Mouse (Mus musculus) neural tube, embryonic 15.5 days (tissue): ENCODE measurements at regions not wholly inside any gene's neighbourhood (a gene's known extent, or its start where the extent isn't known, plus 50 kb on each side); places are given as distances from the start of the nearest gene placed in this dataset.

Experiments used
- ATAC-seq: fragments of 200-750 bp; cut with Nextera tagmentation; 2 replicates; pipeline ENCODE4 v1.8.0; 2017; ENCODE audit warnings: mild to moderate bottlenecking, moderate TSS enrichment, moderate library complexity; ENCODE audit not compliant: low FRiP score
- H3K27ac ChIP-seq: fragments of 300-500 bp; sonication (generic); replicated peaks from 2 replicates; pipeline ENCODE4 v1.5.1; 2015; ENCODE audit warnings: mild to moderate bottlenecking, inconsistent platforms
- H3K27me3 ChIP-seq: fragments of 300-500 bp; sonication (generic); replicated peaks from 2 replicates; pipeline ENCODE4 v1.6.1; 2015; ENCODE audit warnings: inconsistent platforms
- H3K36me3 ChIP-seq: fragments of 300-500 bp; sonication (generic); 2 replicates; pipeline ENCODE4 v1.6.1; 2015; ENCODE audit warnings: inconsistent platforms
- H3K4me1 ChIP-seq: fragments of 300-500 bp; sonication (generic); 2 replicates; pipeline ENCODE4 v1.6.1; 2015; ENCODE audit warnings: inconsistent platforms
- H3K4me2 ChIP-seq: fragments of 300-500 bp; sonication (generic); 2 replicates; pipeline ENCODE4 v1.6.1; 2015; ENCODE audit warnings: inconsistent platforms, mild to moderate bottlenecking, moderate library complexity
- H3K4me3 ChIP-seq: fragments of 300-500 bp; sonication (generic); replicated peaks from 2 replicates; pipeline ENCODE4 v1.5.1; 2015; ENCODE audit warnings: mild to moderate bottlenecking, inconsistent platforms
- H3K9ac ChIP-seq: fragments of 300-500 bp; sonication (generic); replicated peaks from 2 replicates; pipeline ENCODE4 v1.6.1; 2015; ENCODE audit warnings: mild to moderate bottlenecking, inconsistent platforms
- H3K9me3 ChIP-seq: fragments of 300-500 bp; sonication (generic); replicated peaks from 2 replicates; pipeline ENCODE4 v1.6.1; 2016; ENCODE audit warnings: inconsistent platforms
- WGBS: fragments of 180-500 bp; shearing (Covaris S2); methylation state at CpG from one replicate; pipeline ENCODE4 v1.1.7; 2015; ENCODE audit warnings: mixed read lengths; 5-methylcytosine and 5-hydroxymethylcytosine counted together

- H3K27me3 ChIP-seq: no peaks in the 10 kb centered on the region
- no peak for ATAC-seq
These were observed 76.1 kb upstream of the Dynlt3 start for GRCm38 (mm10) chrX:9738904-9739303.

GRCm38 (mm10) chrX:9742518-9742917 is 79.7 kb upstream of the Dynlt3 start:
- H3K4me1 ChIP-seq: no peaks in the 10 kb centered on the region
- 80% methylated on average over 3 of the region's 3 CpGs for WGBS
- no peaks in the 10 kb centered on the region for H3K9me3 ChIP-seq
- no peak overlapping the region for H3K27ac ChIP-seq
- H3K4me2 ChIP-seq: no peak overlapping the region
- no peak overlapping the region for H3K4me3 ChIP-seq
- no peak for ATAC-seq
- no peaks in the 10 kb centered on the region for H3K27me3 ChIP-seq
- H3K9ac ChIP-seq: no peak overlapping the region
- H3K36me3 ChIP-seq: no peaks in the 10 kb centered on the region

More at GRCm38 (mm10) chrX:9738904-9739303, 76.1 kb upstream of the Dynlt3 start:
- Histone ChIP-seq H3K9ac (no peak overlapping the region), H3K4me2 (no peak overlapping the region), H3K4me3 (no peak overlapping the region), H3K27ac (no peak overlapping the region), H3K4me1 (no peaks in the 10 kb centered on the region), H3K36me3 (no peaks in the 10 kb centered on the region), H3K9me3 (no peaks in the 10 kb centered on the region)
- 92% methylated on average over 2 of the region's 2 CpGs for WGBS

GRCm38 (mm10) chrX:9747305-9747938 is 84.6 kb upstream of the Dynlt3 start:
- H3K4me3 ChIP-seq: peak overlapping the region; percentile 38
- no peaks in the 10 kb centered on the region for H3K9me3 ChIP-seq
- no peak overlapping the region for H3K9ac ChIP-seq
- H3K27me3 ChIP-seq: no peaks in the 10 kb centered on the region
- WGBS: 22% methylated on average over 26 of the region's 27 CpGs
- ATAC-seq: peak; percentile 65; the same call in 1 of the 2 replicates
- no peaks in the 10 kb centered on the region for H3K4me1 ChIP-seq
- H3K4me2 ChIP-seq: peak overlapping the region; percentile 57
- no peak overlapping the region for H3K27ac ChIP-seq
- no peaks in the 10 kb centered on the region for H3K36me3 ChIP-seq

- H3K4me3 ChIP-seq: no peak overlapping the region
- no peak overlapping the region for H3K27ac ChIP-seq
- no peak overlapping the region for H3K9ac ChIP-seq
- H3K36me3 ChIP-seq: no peaks in the 10 kb centered on the region
- no peaks in the 10 kb centered on the region for H3K4me1 ChIP-seq
- WGBS: 76% methylated on average over 5 of the region's 5 CpGs
- H3K4me2 ChIP-seq: no peak overlapping the region
- H3K9me3 ChIP-seq: no peaks in the 10 kb centered on the region
- ATAC-seq: no peak
- no peaks in the 10 kb centered on the region for H3K27me3 ChIP-seq
These were observed 90.3 kb upstream of the Dynlt3 start for GRCm38 (mm10) chrX:9752954-9753572.

GRCm38 (mm10) chrX:9769540-9769939 is 77.2 kb upstream of the Hypm start:
- Histone ChIP-seq H3K36me3 (no peaks in the 10 kb centered on the region), H3K9me3 (no peaks in the 10 kb centered on the region), H3K27me3 (no peaks in the 10 kb centered on the region), H3K4me2 (no peak overlapping the region), H3K4me3 (no peak overlapping the region), H3K4me1 (no peaks in the 10 kb centered on the region), H3K9ac (no peak overlapping the region), H3K27ac (no peak overlapping the region)
- ATAC-seq: no peak

GRCm38 (mm10) chrX:9777498-9777897 is 69.2 kb upstream of the Hypm start:
- H3K4me2 ChIP-seq: no peak overlapping the region
- no peaks in the 10 kb centered on the region for H3K36me3 ChIP-seq
- no peaks in the 10 kb centered on the region for H3K27me3 ChIP-seq
- ATAC-seq: no peak
- H3K4me1 ChIP-seq: no peaks in the 10 kb centered on the region
- no peak overlapping the region for H3K9ac ChIP-seq
- no peak overlapping the region for H3K27ac ChIP-seq
- WGBS: 76% methylated on average over 4 of the region's 4 CpGs
- H3K4me3 ChIP-seq: no peak overlapping the region
- H3K9me3 ChIP-seq: no peaks in the 10 kb centered on the region

GRCm38 (mm10) chrX:9789542-9789941 is 57.2 kb upstream of the Hypm start:
- Histone ChIP-seq H3K27ac (no peak overlapping the region), H3K9me3 (no peaks in the 10 kb centered on the region), H3K4me2 (no peak overlapping the region), H3K27me3 (no peaks in the 10 kb centered on the region), H3K36me3 (no peaks in the 10 kb centered on the region), H3K4me1 (no peaks in the 10 kb centered on the region), H3K9ac (no peak overlapping the region), H3K4me3 (no peak overlapping the region)
- 48% methylated on average over 3 of the region's 3 CpGs for WGBS
- ATAC-seq: no peak
